Mouse (Mus musculus): ENCODE results near the gene AL731706.2. TPM values are rescaled to one million over a fixed set of nuclear protein-coding genes. Genes with fewer than 3 reads are reported as not detected.

Gene AL731706.2
- total and polyA plus RNA-seq, 2 experiments from 2014 or later, result 84.7 TPM; not detected in 1

DNA sequence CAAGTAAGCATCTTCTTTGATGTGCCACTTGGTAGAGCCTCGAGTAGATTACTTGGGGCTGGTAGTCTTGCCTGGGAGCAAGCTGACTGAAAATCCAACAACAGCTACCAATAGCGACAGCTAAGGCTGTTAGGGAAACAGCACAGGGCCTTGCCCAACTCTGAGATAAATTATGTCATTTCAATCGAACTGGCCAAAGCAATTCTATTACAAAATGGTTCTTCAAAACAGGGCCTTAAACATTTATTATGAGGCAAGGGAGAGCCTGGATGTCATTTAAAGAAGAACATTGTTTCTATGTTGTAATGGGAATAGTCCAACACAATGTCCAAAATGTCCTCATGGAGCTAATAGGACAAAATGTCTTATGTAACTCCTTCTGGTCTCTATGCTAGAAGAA is 35.1 kb downstream of the AL731706.2 start:
- ATAC-seq (ENCODE audit: insufficient read depth, low read depth), result no peak
- 36% methylated on average over 3 of the region's 3 CpGs for WGBS
- Histone ChIP-seq H3K4me1 (ENCODE audit: control insufficient read depth, insufficient read depth) (no peaks in the 10 kb centered on the region), H3K27me3 (ENCODE audit: control insufficient read depth, insufficient read depth, low read length) (no peaks in the 10 kb centered on the region), H3K4me3 (ENCODE audit: low read depth, low read length) (no peak overlapping the region), H3K9ac (replicated peaks; ENCODE audit: low read depth, low read length) (no peak overlapping the region), H3K4me2 (ENCODE audit: low read depth, low read length) (no peak overlapping the region), H3K27ac (ENCODE audit: low read depth) (no peak overlapping the region), H3K9me3 (replicated peaks; ENCODE audit: control insufficient read depth, low read length) (no peaks in the 10 kb centered on the region), H3K36me3 (replicated peaks; ENCODE audit: control insufficient read depth, insufficient read depth, low read length) (no peaks in the 10 kb centered on the region)
- TF ChIP-seq EP300 (IDR thresholded peaks at IDR 0.05; ENCODE audit: low read depth), result no peak
- no peak for TF ChIP-seq CTCF (IDR thresholded peaks at IDR 0.05; ENCODE audit: low read depth)
- DNase-seq (ENCODE audit: low spot score), result no peak

DNA sequence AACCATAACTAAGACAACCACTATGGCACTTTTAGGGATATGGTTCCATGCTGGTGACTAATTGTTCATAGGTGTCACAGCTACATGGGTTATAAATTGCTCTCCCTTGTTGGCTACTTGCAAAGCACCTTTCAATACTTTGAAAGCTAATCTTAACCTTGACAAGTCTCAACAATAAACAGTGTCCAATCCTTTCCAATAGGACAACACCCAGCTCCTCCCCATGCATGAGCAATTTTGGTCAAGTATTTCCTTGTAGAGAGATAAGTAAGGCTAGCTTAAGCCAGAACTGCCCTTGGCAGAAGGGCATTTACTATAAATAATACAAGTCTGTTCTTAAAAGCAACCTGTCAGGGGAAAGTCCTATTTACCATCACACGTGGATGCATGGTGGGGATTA is 47.5 kb downstream of the AL731706.2 start:
- Histone ChIP-seq H3K4me3 (ENCODE audit: low read depth, low read length) (no peak overlapping the region), H3K27ac (ENCODE audit: low read depth) (peak overlapping the region; percentile 46; the same call in 1 of the 2 replicates), H3K27me3 (ENCODE audit: control insufficient read depth, insufficient read depth, low read length) (no peaks in the 10 kb centered on the region), H3K9me3 (replicated peaks; ENCODE audit: control insufficient read depth, low read length) (no peaks in the 10 kb centered on the region), H3K4me2 (ENCODE audit: low read depth, low read length) (no peak overlapping the region), H3K4me1 (ENCODE audit: control insufficient read depth, insufficient read depth) (peaks cover 17% of the 10 kb centered on the region), H3K36me3 (replicated peaks; ENCODE audit: control insufficient read depth, insufficient read depth, low read length) (no peaks in the 10 kb centered on the region), H3K9ac (replicated peaks; ENCODE audit: low read depth, low read length) (no peak overlapping the region)
- ATAC-seq (ENCODE audit: insufficient read depth, low read depth), result peak; percentile 75; the same call in 1 of the 2 replicates
- DNase-seq (ENCODE audit: low spot score), result peak; percentile 46
- WGBS, result 21% methylated on average over 1 of the region's 1 CpGs
- TF ChIP-seq EP300 (IDR thresholded peaks at IDR 0.05; ENCODE audit: low read depth) (no peak), CTCF (IDR thresholded peaks at IDR 0.05; ENCODE audit: low read depth) (no peak)

DNA sequence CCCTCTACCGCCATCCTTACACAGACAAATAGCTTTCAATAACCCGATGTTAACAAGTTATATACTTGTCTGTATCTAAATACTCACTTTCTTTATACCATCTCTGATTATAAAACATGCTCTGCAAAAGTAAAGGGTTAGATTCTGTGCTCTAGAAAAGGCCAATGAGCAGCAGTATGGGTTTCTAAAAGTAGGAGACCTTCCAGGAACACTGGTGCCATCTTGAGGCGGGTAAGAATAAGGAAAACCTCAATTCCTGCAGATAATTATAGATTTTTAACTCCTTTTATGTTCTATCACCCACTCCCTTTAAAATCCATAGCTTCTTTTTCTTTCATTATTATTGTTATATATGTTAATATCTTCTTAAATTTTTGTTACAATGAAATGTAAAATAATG is 49.6 kb downstream of the AL731706.2 start:
- 72% methylated on average over 3 of the region's 3 CpGs for WGBS
- H3K27me3 ChIP-seq (ENCODE audit: control insufficient read depth, insufficient read depth, low read length), result no peaks in the 10 kb centered on the region
- TF ChIP-seq CTCF (IDR thresholded peaks at IDR 0.05; ENCODE audit: low read depth) (peak; percentile 23), EP300 (IDR thresholded peaks at IDR 0.05; ENCODE audit: low read depth) (no peak)
- H3K4me2 ChIP-seq (ENCODE audit: low read depth, low read length), result no peak overlapping the region
- no peaks in the 10 kb centered on the region for H3K9me3 ChIP-seq (replicated peaks; ENCODE audit: control insufficient read depth, low read length)
- H3K4me1 ChIP-seq (ENCODE audit: control insufficient read depth, insufficient read depth), result peaks cover 17% of the 10 kb centered on the region
- no peak overlapping the region for H3K4me3 ChIP-seq (ENCODE audit: low read depth, low read length)
- DNase-seq (ENCODE audit: low spot score) (no peak), ATAC-seq (ENCODE audit: insufficient read depth, low read depth) (no peak)
- no peaks in the 10 kb centered on the region for H3K36me3 ChIP-seq (replicated peaks; ENCODE audit: control insufficient read depth, insufficient read depth, low read length)
- H3K27ac ChIP-seq (ENCODE audit: low read depth), result no peak overlapping the region
- H3K9ac ChIP-seq (replicated peaks; ENCODE audit: low read depth, low read length), result no peak overlapping the region

Other genes starting within 250 kb of the AL731706.2 start
- gene Snap25, start 172.2 kb downstream of the AL731706.2 start, total RNA-seq (2014; rRNA removed; ENCODE audit: low replicate concordance), result not detected in 2 replicates
- 0.23 and 0.33 TPM in 2 replicates for gene Snap25, start 172.2 kb downstream of the AL731706.2 start, polyA plus RNA-seq (2015; fragmentation: Nextera tagmentation; extraction: Ambion mirVana)
- gene Slx4ip, start 5.5 kb upstream of the AL731706.2 start, total RNA-seq (2014; rRNA removed; ENCODE audit: low replicate concordance), result 0.93 and 1.2 TPM in 2 replicates
- 2.1 and 2.6 TPM in 2 replicates for gene Slx4ip, start 5.5 kb upstream of the AL731706.2 start, polyA plus RNA-seq (2015; fragmentation: Nextera tagmentation; extraction: Ambion mirVana)
- 14.1 and 27.9 TPM in 2 replicates for gene AL731706.1, start 5.7 kb upstream of the AL731706.2 start, total RNA-seq (2014; rRNA removed; ENCODE audit: low replicate concordance)
- gene AL731706.1, start 5.7 kb upstream of the AL731706.2 start, polyA plus RNA-seq (2015; fragmentation: Nextera tagmentation; extraction: Ambion mirVana), result 73.1 and 84.7 TPM in 2 replicates
- gene Mkks, start 5.7 kb upstream of the AL731706.2 start, total RNA-seq (2014; rRNA removed; ENCODE audit: low replicate concordance), result 17.6 and 20.8 TPM in 2 replicates
- gene Mkks, start 5.7 kb upstream of the AL731706.2 start, polyA plus RNA-seq (2015; fragmentation: Nextera tagmentation; extraction: Ambion mirVana), result 14.6 and 20.8 TPM in 2 replicates
- 11.2 and 11.3 TPM in 2 replicates for gene Jag1, start 231.0 kb upstream of the AL731706.2 start, total RNA-seq (2014; rRNA removed; ENCODE audit: low replicate concordance)
- 6.7 and 6.8 TPM in 2 replicates for gene Jag1, start 231.0 kb upstream of the AL731706.2 start, polyA plus RNA-seq (2015; fragmentation: Nextera tagmentation; extraction: Ambion mirVana)

Measured in heart, postnatal 0 days (tissue).